Mouse (Mus musculus): ENCODE measurements around the gene Ipo13.

The Ipo13 gene

GRCm38 (mm10) chr4:117914591-117915442 lies at the start of gene Ipo13:
TSS of gene Ipo13 (minus strand) at chr4:117914999.
- peak; percentile 90 for DNase-seq

- no peak for DNase-seq
Observed at GRCm38 (mm10) chr4:117957492-117957891, 42.7 kb upstream of the Ipo13 start.

GRCm38 (mm10) chr4:117947493-117947892 lies 32.7 kb upstream of the Ipo13 start:
- no peak for DNase-seq

GRCm38 (mm10) chr4:117946639-117947305 lies 32.0 kb upstream of the Ipo13 start:
- DNase-seq = no peak

GRCm38 (mm10) chr4:117943317-117943716 lies 28.5 kb upstream of the Ipo13 start:
- no peak for DNase-seq

- DNase-seq = no peak
Observed at GRCm38 (mm10) chr4:117936964-117937363, 22.2 kb upstream of the Ipo13 start.

- DNase-seq = no peak
Observed at GRCm38 (mm10) chr4:117934081-117934480, 19.3 kb upstream of the Ipo13 start.

GRCm38 (mm10) chr4:117933248-117933647 lies 18.4 kb upstream of the Ipo13 start:
- DNase-seq = peak; percentile 43

- peak; percentile 55 for DNase-seq
Observed at GRCm38 (mm10) chr4:117929391-117929881, 14.6 kb upstream of the Ipo13 start, which contains the start of gene Artn. TSS of gene Artn (minus strand) at chr4:117929763.

- peak; percentile 72 for DNase-seq
Observed at GRCm38 (mm10) chr4:117928699-117929241, 14.0 kb upstream of the Ipo13 start.

GRCm38 (mm10) chr4:117928234-117928633 lies 13.4 kb upstream of the Ipo13 start:
- no peak for DNase-seq

- DNase-seq = peak; percentile 27
Observed at GRCm38 (mm10) chr4:117926545-117927482, 12.0 kb upstream of the Ipo13 start.

- no peak for DNase-seq
Observed at GRCm38 (mm10) chr4:117924916-117925315, 10.1 kb upstream of the Ipo13 start.

- DNase-seq = no peak
Observed at GRCm38 (mm10) chr4:117923450-117923849, 8.7 kb upstream of the Ipo13 start.

- DNase-seq = no peak
Observed at GRCm38 (mm10) chr4:117921358-117921757, 6.6 kb upstream of the Ipo13 start.

GRCm38 (mm10) chr4:117918762-117919161 lies 4.0 kb upstream of the Ipo13 start:
- DNase-seq = no peak

GRCm38 (mm10) chr4:117918261-117918660 lies 3.5 kb upstream of the Ipo13 start:
- DNase-seq = no peak

GRCm38 (mm10) chr4:117917847-117918246 lies 3.0 kb upstream of the Ipo13 start:
- no peak for DNase-seq

- no peak for DNase-seq
Observed at GRCm38 (mm10) chr4:117917402-117917801, 2.6 kb upstream of the Ipo13 start.

- no peak for DNase-seq
Observed at GRCm38 (mm10) chr4:117916386-117916785, 1.6 kb upstream of the Ipo13 start.

- no peak for DNase-seq
Observed at GRCm38 (mm10) chr4:117915489-117916105, 798 bp upstream of the Ipo13 start.

- no peak for DNase-seq
Observed at GRCm38 (mm10) chr4:117914031-117914430, 768 bp downstream of the Ipo13 start.

Measured in lung, postnatal 14 days (tissue).